Mouse (Mus musculus): ENCODE data around the gene Clec1b. TPM values are rescaled to one million over a fixed set of nuclear protein-coding genes. Genes with fewer than 3 reads are reported as not detected.

Clec1b gene
- polyA plus RNA-seq, 1 experiment from 2014 or later = 6.6 TPM

- no peaks in the 10 kb centered on the region for H3K36me3 ChIP-seq
- H3K4me2 ChIP-seq = peak within 1 kb of the TSS; percentile 24; the same call in 1 of the 2 replicates
- ATAC-seq (ENCODE audit: insufficient number of reproducible peaks, low FRiP score) = no peak; the same call in 1 of the 2 replicates
- no peak within 1 kb of the TSS for H3K27ac ChIP-seq (ENCODE audit: poor library complexity, severe bottlenecking)
- 0 out of 2 replicates have a peak within 1 kb of the TSS, but pooled peaks have one; percentile 12 for H3K9ac ChIP-seq
- no peak within 1 kb of the TSS for H3K4me3 ChIP-seq
- WGBS = 47% methylated on average over 13 of the region's 13 CpGs
- no peaks in the 10 kb centered on the region for H3K9me3 ChIP-seq (replicated peaks)
- H3K27me3 ChIP-seq (replicated peaks) = no peaks in the 10 kb centered on the region
- no peaks in the 10 kb centered on the region for H3K4me1 ChIP-seq (replicated peaks)
These were observed 54.4 kb downstream of the Clec1b start, which contains the start of gene Clec1a for GRCm38 (mm10) chr6:129451411-129452039. Gene Clec1a (minus strand): TSS chr6:129452000.

Other genes starting within 250 kb of the Clec1b start
- 0.14 and 0.21 TPM in 2 replicates for gene Clec2d, start 216.7 kb upstream of the Clec1b start, polyA plus RNA-seq (2016; fragmentation: Nextera tagmentation; extraction: Ambion mirVana)
- not detected in 2 replicates for gene Cd69, start 121.9 kb upstream of the Clec1b start, polyA plus RNA-seq (2016; fragmentation: Nextera tagmentation; extraction: Ambion mirVana)
- gene 4922502D21Rik, start 65.5 kb upstream of the Clec1b start, polyA plus RNA-seq (2016; fragmentation: Nextera tagmentation; extraction: Ambion mirVana) = not detected in 2 replicates
- 0.31 and 0.78 TPM in 2 replicates for gene Clec12a, start 54.6 kb upstream of the Clec1b start, polyA plus RNA-seq (2016; fragmentation: Nextera tagmentation; extraction: Ambion mirVana)
- 0.33 and 0.64 TPM in 2 replicates for gene Clec12b, start 11.4 kb upstream of the Clec1b start, polyA plus RNA-seq (2016; fragmentation: Nextera tagmentation; extraction: Ambion mirVana)
- gene Clec9a, start 11.6 kb downstream of the Clec1b start, polyA plus RNA-seq (2016; fragmentation: Nextera tagmentation; extraction: Ambion mirVana) = 0.10 and 0.27 TPM in 2 replicates
- 0.91 and 1.2 TPM in 2 replicates for gene Clec1a, start 54.7 kb downstream of the Clec1b start, polyA plus RNA-seq (2016; fragmentation: Nextera tagmentation; extraction: Ambion mirVana)
- 0.42 and 0.46 TPM in 2 replicates for gene Olr1, start 109.9 kb downstream of the Clec1b start, polyA plus RNA-seq (2016; fragmentation: Nextera tagmentation; extraction: Ambion mirVana)
- not detected in 2 replicates for gene Tmem52b, start 115.3 kb downstream of the Clec1b start, polyA plus RNA-seq (2016; fragmentation: Nextera tagmentation; extraction: Ambion mirVana)
- 44.3 and 44.4 TPM in 2 replicates for gene Gabarapl1, start 135.9 kb downstream of the Clec1b start, polyA plus RNA-seq (2016; fragmentation: Nextera tagmentation; extraction: Ambion mirVana)
- not detected in 2 replicates for gene Klre1, start 180.6 kb downstream of the Clec1b start, polyA plus RNA-seq (2016; fragmentation: Nextera tagmentation; extraction: Ambion mirVana)
- gene Klrd1, start 194.5 kb downstream of the Clec1b start, polyA plus RNA-seq (2016; fragmentation: Nextera tagmentation; extraction: Ambion mirVana) = 0.23 TPM in 1 of 2 replicates, not detected in the other
- not detected in 2 replicates for gene Klrk1, start 226.6 kb downstream of the Clec1b start, polyA plus RNA-seq (2016; fragmentation: Nextera tagmentation; extraction: Ambion mirVana)
- gene Klrc3, start 246.0 kb downstream of the Clec1b start, polyA plus RNA-seq (2016; fragmentation: Nextera tagmentation; extraction: Ambion mirVana) = not detected in 2 replicates